Mouse (Mus musculus) lung, adult 18-20 months (tissue): ENCODE data around the gene Fbxl18.

ENCODE experiments used
- DNase-seq, 2 experiments: peaks; one replicate each; pipeline ENCODE4 v3.0.0; 2022; ENCODE audit warnings: mixed read lengths in 2 of 2

The Fbxl18 gene

GRCm38 (mm10) chr5:142821974-142822285 lies 73.3 kb downstream of the Fbxl18 start:
- no peak for DNase-seq

- peak; percentile 91 to 94 for DNase-seq
Observed at GRCm38 (mm10) chr5:142821266-142821973, 73.8 kb downstream of the Fbxl18 start.

- DNase-seq, result peak; percentile 75 to 80
Observed at GRCm38 (mm10) chr5:142820276-142821265, 74.7 kb downstream of the Fbxl18 start.

DNA sequence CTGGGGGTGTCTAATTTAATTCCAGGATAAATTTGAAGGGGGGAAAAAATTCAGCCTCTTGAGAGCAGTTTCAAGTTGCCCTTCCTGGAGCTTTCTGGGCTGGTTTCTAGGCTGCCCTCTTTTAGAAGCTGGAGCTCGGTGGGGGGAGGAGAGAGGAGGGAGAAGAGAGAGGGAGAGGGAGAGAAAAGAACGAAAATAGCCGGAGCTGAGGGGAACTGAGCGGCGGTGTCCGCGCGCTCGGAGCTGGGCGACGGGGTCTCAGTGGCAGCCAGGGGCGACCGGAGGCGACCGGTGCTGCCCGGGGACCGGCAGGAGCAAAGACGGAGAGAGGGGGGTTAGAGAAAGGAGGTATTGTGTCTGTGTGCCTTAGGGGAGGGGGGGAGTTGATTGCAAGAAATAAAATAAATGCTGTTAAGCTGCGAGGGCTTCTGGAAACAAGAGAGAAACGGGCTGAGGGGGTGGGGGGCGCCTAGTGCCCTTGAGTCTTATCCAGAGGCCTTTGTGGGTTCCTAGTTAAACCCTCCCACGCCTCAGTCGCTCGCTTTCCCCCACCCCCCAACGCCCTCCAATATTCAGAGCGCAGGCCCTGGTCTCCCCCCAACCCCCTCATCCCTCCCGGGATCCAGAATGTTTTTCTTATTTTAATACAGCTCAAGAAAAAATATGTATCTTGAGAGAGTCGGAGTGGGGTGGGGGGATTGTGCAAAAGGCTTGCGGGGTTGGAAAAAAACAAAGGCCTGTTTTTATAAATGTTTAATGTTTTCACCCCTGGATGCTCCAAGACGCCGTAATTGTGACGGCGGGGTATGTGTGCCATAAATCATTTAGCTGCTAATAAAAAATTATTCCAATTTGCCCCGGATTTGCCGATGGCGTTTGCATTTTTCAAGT lies 75.6 kb downstream of the Fbxl18 start:
- peak; percentile 65 to 75 for DNase-seq

- peak; percentile 78 to 85 for DNase-seq
Observed at GRCm38 (mm10) chr5:142818435-142819360, 76.5 kb downstream of the Fbxl18 start.

DNA sequence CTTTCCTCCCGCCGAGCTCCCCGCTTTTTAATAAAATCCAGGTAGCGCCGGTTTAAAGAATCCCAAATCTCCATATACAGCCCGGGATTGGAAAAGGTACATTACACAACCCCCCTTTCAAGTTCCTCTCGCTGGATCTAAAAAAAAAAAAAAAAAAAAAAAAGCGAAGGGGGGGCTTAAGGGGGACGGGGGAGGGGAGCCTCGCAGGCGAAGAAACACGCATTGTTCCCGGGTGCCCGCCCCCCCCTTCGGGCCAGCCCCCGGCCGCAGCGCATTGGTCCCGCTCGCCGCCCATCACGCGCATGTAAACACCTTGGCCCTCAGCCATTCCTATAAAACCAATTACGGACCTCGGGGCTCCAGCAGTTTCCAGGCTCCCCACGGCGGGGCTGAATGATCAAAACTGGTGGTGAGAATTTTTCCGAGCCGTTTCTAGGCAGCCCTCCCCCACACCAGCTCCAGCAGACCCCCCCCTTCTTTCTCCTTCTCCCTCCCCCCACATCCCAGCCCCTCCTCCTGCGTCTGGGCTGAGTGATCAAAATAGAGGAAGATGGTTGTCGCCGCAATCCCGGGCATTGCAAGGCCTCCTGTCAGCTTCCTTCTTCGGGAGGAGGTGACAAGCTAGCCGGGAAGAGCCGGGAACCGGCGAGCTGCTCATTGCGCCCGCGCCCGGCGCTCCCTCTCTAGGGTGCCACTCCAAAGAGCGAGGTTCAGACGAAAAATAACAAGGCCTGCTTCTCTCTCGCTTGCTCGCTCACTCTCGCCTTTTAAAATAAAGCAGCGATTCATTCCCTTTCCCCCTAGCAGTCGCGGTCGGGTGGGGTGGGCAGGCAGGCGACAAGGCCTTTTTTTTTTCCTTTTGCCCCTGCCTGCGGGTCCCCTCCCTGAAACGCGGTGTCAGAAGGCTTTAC lies 77.4 kb downstream of the Fbxl18 start, which contains the start of gene Tnrc18:
Gene Tnrc18, minus strand, starts transcription at position 139 of the 911 bp plus-strand sequence.
- DNase-seq, result peak; percentile 97 to 98
